Mouse (Mus musculus) embryonic fibroblast, embryonic 13.5 days (primary cell): ENCODE results near the gene Fars2.

Experiments used
- CTCF ChIP-seq: IDR thresholded peaks from 2 replicates; pipeline ENCODE4 v1.5.1; 2011; ENCODE audit warnings: mild to moderate bottlenecking, control low read depth, low read length, moderate library complexity, borderline replicate concordance; ENCODE audit not compliant: insufficient read depth
- POLR2A ChIP-seq: IDR thresholded peaks from 2 replicates; pipeline ENCODE4 v1.6.1; 2011; ENCODE audit warnings: low read depth, mild to moderate bottlenecking, control low read depth, low read length, moderate library complexity

GRCm38 (mm10) chr13:36729731-36730340 is 612.6 kb downstream of the Fars2 start:
- TF ChIP-seq CTCF (no peak), POLR2A (no peak)
